Mouse (Mus musculus) stomach, postnatal 0 days (tissue): ENCODE measurements at regions not wholly inside any gene's neighbourhood (a gene's known extent, or its start where the extent isn't known, plus 50 kb on each side); places are given as distances from the start of the nearest gene placed in this dataset.

Experiments used
- CTCF ChIP-seq: IDR thresholded peaks from 2 replicates; pipeline ENCODE4 v1.5.1; 2016; ENCODE audit warnings: antibody characterized with exemption, low read depth, mild to moderate bottlenecking, moderate library complexity
- EP300 ChIP-seq: optimal IDR thresholded peaks from 2 replicates; pipeline ENCODE3; 2016; ENCODE audit warnings: antibody characterized with exemption

- TF ChIP-seq EP300, result no peak
- TF ChIP-seq CTCF, result peak; percentile 88
These were observed 169.4 kb downstream of the Thbs2 start for GRCm38 (mm10) chr17:14524426-14525236.
